Mouse (Mus musculus): ENCODE data around the gene H2-T22. TPM values are rescaled to one million over a fixed set of nuclear protein-coding genes. Genes with fewer than 3 reads are reported as not detected.

Gene H2-T22
- polyA plus RNA-seq, 1 experiment from 2014 or later: 7.4 TPM

GRCm38 (mm10) chr17:36001966-36002365 lies 40.6 kb downstream of the H2-T22 start:
- no peak overlapping the region for H3K9ac ChIP-seq
- H3K27me3 ChIP-seq (replicated peaks): no peaks in the 10 kb centered on the region
- no peak overlapping the region for H3K4me2 ChIP-seq (replicated peaks)
- ATAC-seq (ENCODE audit: low FRiP score, low read depth): no peak
- no peaks in the 10 kb centered on the region for H3K4me1 ChIP-seq
- 95% methylated on average over 6 of the region's 6 CpGs for WGBS
- 0 out of 2 replicates have a peak, but pooled peaks cover 5% of the 10 kb centered on the region for H3K9me3 ChIP-seq
- H3K36me3 ChIP-seq: peaks cover 13% of the 10 kb centered on the region
- H3K27ac ChIP-seq: no peak overlapping the region
- no peak overlapping the region for H3K4me3 ChIP-seq

GRCm38 (mm10) chr17:36001121-36001897 lies 41.2 kb downstream of the H2-T22 start:
- Histone ChIP-seq H3K4me3 (no peak overlapping the region), H3K9ac (no peak overlapping the region), H3K4me2 (replicated peaks) (no peak overlapping the region), H3K36me3 (peaks cover 8% of the 10 kb centered on the region; the same call in 1 of the 2 replicates), H3K4me1 (peaks cover 3% of the 10 kb centered on the region; the same call in 1 of the 2 replicates), H3K9me3 (no peaks in the 10 kb centered on the region), H3K27me3 (replicated peaks) (no peaks in the 10 kb centered on the region), H3K27ac (no peak overlapping the region)
- WGBS: 92% methylated on average over 12 of the region's 12 CpGs
- no peak for ATAC-seq (ENCODE audit: low FRiP score, low read depth)

- Histone ChIP-seq H3K4me1 (peaks cover 11% of the 10 kb centered on the region), H3K36me3 (no peaks in the 10 kb centered on the region), H3K9ac (no peak overlapping the region), H3K27ac (no peak overlapping the region), H3K27me3 (replicated peaks) (no peaks in the 10 kb centered on the region), H3K9me3 (no peaks in the 10 kb centered on the region), H3K4me2 (replicated peaks) (no peak overlapping the region), H3K4me3 (no peak overlapping the region)
- WGBS: 84% methylated on average over 4 of the region's 4 CpGs
- no peak for ATAC-seq (ENCODE audit: low FRiP score, low read depth)
Measured at GRCm38 (mm10) chr17:36000349-36000748, 42.2 kb downstream of the H2-T22 start.

- H3K9ac ChIP-seq: no peak overlapping the region
- no peak overlapping the region for H3K4me3 ChIP-seq
- no peak overlapping the region for H3K27ac ChIP-seq
- H3K36me3 ChIP-seq: no peaks in the 10 kb centered on the region
- 90% methylated on average over 7 of the region's 7 CpGs for WGBS
- no peaks in the 10 kb centered on the region for H3K9me3 ChIP-seq
- peaks cover 13% of the 10 kb centered on the region for H3K4me1 ChIP-seq
- H3K4me2 ChIP-seq (replicated peaks): no peak overlapping the region
- no peak for ATAC-seq (ENCODE audit: low FRiP score, low read depth)
- no peaks in the 10 kb centered on the region for H3K27me3 ChIP-seq (replicated peaks)
Measured at GRCm38 (mm10) chr17:35999356-35999755, 43.2 kb downstream of the H2-T22 start.

GRCm38 (mm10) chr17:35998545-35999305 lies 43.8 kb downstream of the H2-T22 start:
- H3K9ac ChIP-seq: no peak overlapping the region
- no peak overlapping the region for H3K4me2 ChIP-seq (replicated peaks)
- WGBS: 90% methylated on average over 6 of the region's 6 CpGs
- H3K36me3 ChIP-seq: no peaks in the 10 kb centered on the region
- H3K27ac ChIP-seq: no peak overlapping the region
- H3K27me3 ChIP-seq (replicated peaks): no peaks in the 10 kb centered on the region
- no peaks in the 10 kb centered on the region for H3K9me3 ChIP-seq
- no peak for ATAC-seq (ENCODE audit: low FRiP score, low read depth)
- peaks cover 13% of the 10 kb centered on the region for H3K4me1 ChIP-seq
- no peak overlapping the region for H3K4me3 ChIP-seq

GRCm38 (mm10) chr17:35997713-35998510 lies 44.6 kb downstream of the H2-T22 start:
- Histone ChIP-seq H3K4me3 (no peak overlapping the region), H3K36me3 (no peaks in the 10 kb centered on the region), H3K27me3 (replicated peaks) (no peaks in the 10 kb centered on the region), H3K4me1 (peaks cover 13% of the 10 kb centered on the region), H3K4me2 (replicated peaks) (no peak overlapping the region), H3K9ac (no peak overlapping the region), H3K9me3 (no peaks in the 10 kb centered on the region), H3K27ac (no peak overlapping the region)
- ATAC-seq (ENCODE audit: low FRiP score, low read depth): no peak
- 63% methylated on average over 12 of the region's 12 CpGs for WGBS

GRCm38 (mm10) chr17:35996949-35997348 lies 45.6 kb downstream of the H2-T22 start:
- no peak overlapping the region for H3K9ac ChIP-seq
- H3K27ac ChIP-seq: no peak overlapping the region
- H3K4me1 ChIP-seq: peaks cover 13% of the 10 kb centered on the region
- H3K4me3 ChIP-seq: no peak overlapping the region
- no peaks in the 10 kb centered on the region for H3K9me3 ChIP-seq
- peak; percentile 57 for ATAC-seq (ENCODE audit: low FRiP score, low read depth)
- no peaks in the 10 kb centered on the region for H3K36me3 ChIP-seq
- WGBS: 5% methylated on average over 11 of the region's 11 CpGs
- no peak overlapping the region for H3K4me2 ChIP-seq (replicated peaks)
- no peaks in the 10 kb centered on the region for H3K27me3 ChIP-seq (replicated peaks)

- peaks cover 13% of the 10 kb centered on the region for H3K4me1 ChIP-seq
- peak overlapping the region; percentile 69 for H3K4me2 ChIP-seq (replicated peaks)
- no peaks in the 10 kb centered on the region for H3K36me3 ChIP-seq
- 2% methylated on average over 14 of the region's 14 CpGs for WGBS
- no peaks in the 10 kb centered on the region for H3K9me3 ChIP-seq
- peak overlapping the region; percentile 44 for H3K9ac ChIP-seq
- no peak overlapping the region for H3K27ac ChIP-seq
- H3K4me3 ChIP-seq: peak overlapping the region; percentile 52
- no peaks in the 10 kb centered on the region for H3K27me3 ChIP-seq (replicated peaks)
- ATAC-seq (ENCODE audit: low FRiP score, low read depth): no peak
Measured at GRCm38 (mm10) chr17:35994879-35995240, 47.7 kb downstream of the H2-T22 start.

- Histone ChIP-seq H3K9ac (peak overlapping the region; percentile 44), H3K4me2 (replicated peaks) (peak overlapping the region; percentile 69), H3K9me3 (no peaks in the 10 kb centered on the region), H3K4me1 (peaks cover 13% of the 10 kb centered on the region), H3K27ac (no peak overlapping the region), H3K27me3 (replicated peaks) (no peaks in the 10 kb centered on the region), H3K4me3 (peak overlapping the region; percentile 52), H3K36me3 (peaks cover 4% of the 10 kb centered on the region; the same call in 1 of the 2 replicates)
- peak; percentile 79 for ATAC-seq (ENCODE audit: low FRiP score, low read depth)
- WGBS: 4% methylated on average over 31 of the region's 31 CpGs
Measured at GRCm38 (mm10) chr17:35994175-35994878, 48.2 kb downstream of the H2-T22 start.

GRCm38 (mm10) chr17:35993675-35994074 lies 48.9 kb downstream of the H2-T22 start:
- peaks cover 11% of the 10 kb centered on the region for H3K36me3 ChIP-seq
- no peak overlapping the region for H3K4me3 ChIP-seq
- H3K27ac ChIP-seq: no peak overlapping the region
- peak overlapping the region; percentile 69 for H3K4me2 ChIP-seq (replicated peaks)
- no peaks in the 10 kb centered on the region for H3K27me3 ChIP-seq (replicated peaks)
- no peaks in the 10 kb centered on the region for H3K9me3 ChIP-seq
- 8% methylated on average over 17 of the region's 17 CpGs for WGBS
- ATAC-seq (ENCODE audit: low FRiP score, low read depth): peak; percentile 80
- H3K4me1 ChIP-seq: peaks cover 13% of the 10 kb centered on the region
- H3K9ac ChIP-seq: no peak overlapping the region

GRCm38 (mm10) chr17:35991781-35992180 lies 50.8 kb downstream of the H2-T22 start:
- Histone ChIP-seq H3K27me3 (replicated peaks) (no peaks in the 10 kb centered on the region), H3K4me2 (replicated peaks) (no peak overlapping the region), H3K27ac (no peak overlapping the region), H3K4me3 (no peak overlapping the region), H3K36me3 (peaks cover 29% of the 10 kb centered on the region), H3K9me3 (no peaks in the 10 kb centered on the region), H3K4me1 (peaks cover 13% of the 10 kb centered on the region), H3K9ac (no peak overlapping the region)
- ATAC-seq (ENCODE audit: low FRiP score, low read depth): no peak
- 53% methylated on average over 10 of the region's 10 CpGs for WGBS

Data from neural tube, embryonic 12.5 days (tissue).